Mouse (Mus musculus): ENCODE measurements around the gene Arhgap20.

- TF ChIP-seq GATA1 (IDR thresholded peaks at IDR 0.05; ENCODE audit: low read length), result no peak
- TF ChIP-seq TAL1 (IDR thresholded peaks at IDR 0.05; ENCODE audit: low read length), result no peak
Observed at GRCm38 (mm10) chr9:51864273-51864672, 99.1 kb downstream of the Arhgap20 start.

Measured in erythroblast, embryonic 14.5 days (primary cell).